Mouse (Mus musculus) liver, postnatal 0 days (tissue): ENCODE measurements at regions not wholly inside any gene's neighbourhood (a gene's known extent, or its start where the extent isn't known, plus 50 kb on each side); places are given as distances from the start of the nearest gene placed in this dataset.

ENCODE experiments used
- ATAC-seq: fragments of 200-750 bp; cut with Nextera tagmentation; 2 replicates; pipeline ENCODE4 v1.8.0; 2017; ENCODE audit warnings: mild to moderate bottlenecking, moderate library complexity
- DNase-seq: peaks from one replicate; pipeline ENCODE4 v3.0.0-alpha.2; 2016
- H3K27ac ChIP-seq: fragments of 300-500 bp; sonication (generic); 2 replicates; pipeline ENCODE4 v1.5.1; 2014; ENCODE audit warnings: antibody characterized with exemption, moderate library complexity, mild to moderate bottlenecking, low read depth
- H3K27me3 ChIP-seq: fragments of 300-500 bp; sonication (generic); 2 replicates; pipeline ENCODE4 v1.6.1; 2014; ENCODE audit warnings: low read length, control low read depth, mixed read lengths; ENCODE audit not compliant: insufficient read depth
- H3K36me3 ChIP-seq: fragments of 300-500 bp; sonication (generic); replicated peaks from 2 replicates; pipeline ENCODE4 v1.6.1; 2014; ENCODE audit warnings: mild to moderate bottlenecking, control low read depth, low read length, moderate library complexity, mixed read lengths; ENCODE audit not compliant: insufficient read depth
- H3K4me1 ChIP-seq: fragments of 300-500 bp; sonication (generic); 2 replicates; pipeline ENCODE4 v1.6.1; 2014; ENCODE audit warnings: antibody characterized with exemption, mild to moderate bottlenecking, control low read depth; ENCODE audit not compliant: insufficient read depth
- H3K4me2 ChIP-seq: fragments of 300-500 bp; sonication (generic); 2 replicates; pipeline ENCODE4 v1.6.1; 2014; ENCODE audit warnings: low read depth, mild to moderate bottlenecking, low read length, moderate library complexity, mixed read lengths
- H3K4me3 ChIP-seq: fragments of 300-500 bp; sonication (generic); 2 replicates; pipeline ENCODE4 v1.5.1; 2014; ENCODE audit warnings: low read depth, low read length
- H3K9ac ChIP-seq: fragments of 300-500 bp; sonication (generic); replicated peaks from 2 replicates; pipeline ENCODE4 v1.6.1; 2014; ENCODE audit warnings: mild to moderate bottlenecking, moderate library complexity
- H3K9me3 ChIP-seq: fragments of 300-500 bp; sonication (generic); 2 replicates; pipeline ENCODE4 v1.6.1; 2016; ENCODE audit warnings: mild to moderate bottlenecking, control low read depth, low read length, mixed read lengths
- CTCF ChIP-seq: sonication (generic); IDR thresholded peaks from 2 replicates; pipeline ENCODE4 v1.5.1; 2016; ENCODE audit warnings: antibody characterized with exemption, low read depth
- EP300 ChIP-seq: IDR thresholded peaks from 2 replicates; pipeline ENCODE4 v1.6.1; 2016; ENCODE audit warnings: antibody characterized with exemption, low read depth, mild to moderate bottlenecking
- whole genome bisulfite sequencing: fragments of 180-500 bp; shearing (Covaris S2); extraction: QIAGEN DNeasy Blood & Tissue Kit; methylation state at CpG from one replicate; pipeline ENCODE4 v1.1.7; 2014; ENCODE audit not compliant: insufficient replicate concordance; 5-methylcytosine and 5-hydroxymethylcytosine counted together

DNA sequence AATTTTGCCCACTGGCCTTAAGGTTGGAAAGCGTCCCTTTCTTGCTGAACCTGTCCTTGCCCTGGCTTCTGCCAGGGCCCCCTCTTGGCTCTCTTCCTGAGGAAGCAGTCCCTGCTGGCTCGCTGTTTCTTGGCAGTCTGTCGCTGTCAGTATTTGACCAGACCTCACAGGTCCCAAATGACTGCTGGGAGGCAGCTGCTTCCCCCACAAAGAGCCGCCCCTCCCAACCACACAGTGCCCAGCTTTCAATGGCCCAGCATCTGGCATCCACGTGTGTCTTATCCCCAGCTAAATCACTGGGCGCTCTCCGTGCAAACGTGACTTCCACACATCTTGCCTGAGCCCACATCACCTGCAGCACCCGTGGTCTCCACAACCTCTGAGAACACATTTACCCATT, 345.3 kb downstream of the Bcor start:
- TF ChIP-seq EP300 (no peak), CTCF (no peak)
- H3K9ac ChIP-seq: no peak overlapping the region
- H3K36me3 ChIP-seq: no peaks in the 10 kb centered on the region
- no peaks in the 10 kb centered on the region for H3K27me3 ChIP-seq
- DNase-seq (no peak), ATAC-seq (no peak)
- no peak overlapping the region for H3K4me2 ChIP-seq
- no peaks in the 10 kb centered on the region for H3K9me3 ChIP-seq
- 41% methylated on average over 9 of the region's 9 CpGs for WGBS
- H3K4me1 ChIP-seq: no peaks in the 10 kb centered on the region
- H3K4me3 ChIP-seq: no peak overlapping the region
- H3K27ac ChIP-seq: no peak overlapping the region

DNA sequence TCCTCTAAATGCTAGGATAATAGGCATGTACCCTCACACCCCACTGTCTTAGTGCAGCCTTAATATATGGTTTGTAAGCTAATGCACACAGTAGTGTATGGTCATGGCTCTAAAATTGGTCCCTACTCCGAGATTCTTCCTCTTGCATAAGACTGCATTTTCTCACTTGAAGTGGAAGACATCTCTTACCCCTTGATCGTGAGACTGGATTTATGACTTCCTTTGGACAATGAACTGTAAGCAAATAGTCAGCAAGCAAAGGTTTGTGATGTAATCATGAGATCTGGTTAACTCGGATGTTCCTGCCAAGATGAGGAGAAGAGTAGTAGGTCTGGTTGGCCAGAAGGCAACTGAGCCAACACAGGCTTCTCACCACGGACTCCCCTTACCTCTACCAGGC, 344.3 kb downstream of the Bcor start:
- 39% methylated on average over 4 of the region's 4 CpGs for WGBS
- Histone ChIP-seq H3K27ac (no peak overlapping the region), H3K4me2 (no peak overlapping the region), H3K36me3 (no peaks in the 10 kb centered on the region), H3K9me3 (no peaks in the 10 kb centered on the region), H3K4me1 (no peaks in the 10 kb centered on the region), H3K4me3 (no peak overlapping the region), H3K27me3 (no peaks in the 10 kb centered on the region), H3K9ac (no peak overlapping the region)
- DNase-seq (no peak), ATAC-seq (no peak)
- TF ChIP-seq CTCF (no peak), EP300 (no peak)

DNA sequence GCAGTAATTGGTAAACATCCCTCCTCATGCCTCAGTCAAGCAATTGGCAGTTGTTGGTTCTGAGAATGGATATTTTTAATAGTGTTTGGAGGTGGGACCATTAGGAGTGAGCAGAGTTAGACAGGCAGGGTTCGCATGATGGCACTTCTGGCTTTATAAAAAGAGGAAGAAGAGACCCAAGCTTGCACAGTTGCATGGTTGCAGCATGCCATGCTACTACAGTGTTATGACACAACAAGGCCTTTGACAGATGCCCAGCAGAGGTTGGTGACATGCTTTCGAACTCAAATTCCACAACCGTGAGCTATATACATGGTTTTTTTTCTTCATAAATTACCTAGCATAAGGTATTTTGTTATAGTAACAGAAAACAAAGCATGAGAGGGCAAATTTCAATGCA, 341.5 kb downstream of the Bcor start:
- Histone ChIP-seq H3K27me3 (no peaks in the 10 kb centered on the region), H3K4me2 (no peak overlapping the region), H3K4me3 (no peak overlapping the region), H3K9ac (no peak overlapping the region), H3K9me3 (no peaks in the 10 kb centered on the region), H3K27ac (no peak overlapping the region), H3K36me3 (no peaks in the 10 kb centered on the region), H3K4me1 (no peaks in the 10 kb centered on the region)
- DNase-seq (no peak), ATAC-seq (no peak)
- WGBS: 75% methylated on average over 3 of the region's 3 CpGs
- TF ChIP-seq CTCF (no peak), EP300 (no peak)

DNA sequence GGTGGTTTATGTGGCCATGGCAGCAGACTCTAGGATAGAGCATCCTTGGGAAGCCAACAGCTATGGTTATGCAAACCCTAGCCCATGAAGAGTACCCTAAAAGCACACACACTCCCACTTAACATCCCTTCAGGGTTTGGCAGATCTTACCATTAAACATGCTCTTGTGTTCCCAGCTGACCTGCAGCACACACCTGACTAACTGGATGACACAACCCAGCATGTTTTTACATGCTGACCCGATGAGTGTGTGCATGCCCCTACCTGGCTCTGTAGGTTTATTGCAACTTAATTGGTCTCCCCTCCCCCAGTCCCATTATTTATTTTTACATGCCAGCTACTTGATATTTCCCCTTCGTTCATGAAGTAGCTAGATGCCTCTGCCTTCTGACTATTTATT, 339.0 kb downstream of the Bcor start:
- Histone ChIP-seq H3K4me3 (no peak overlapping the region), H3K9ac (no peak overlapping the region), H3K9me3 (no peaks in the 10 kb centered on the region), H3K4me1 (no peaks in the 10 kb centered on the region), H3K27ac (no peak overlapping the region), H3K4me2 (no peak overlapping the region), H3K36me3 (no peaks in the 10 kb centered on the region), H3K27me3 (no peaks in the 10 kb centered on the region)
- 64% methylated on average over 2 of the region's 2 CpGs for WGBS
- no peak for DNase-seq
- TF ChIP-seq CTCF: no peak
- no peak for TF ChIP-seq EP300
- ATAC-seq: no peak

DNA sequence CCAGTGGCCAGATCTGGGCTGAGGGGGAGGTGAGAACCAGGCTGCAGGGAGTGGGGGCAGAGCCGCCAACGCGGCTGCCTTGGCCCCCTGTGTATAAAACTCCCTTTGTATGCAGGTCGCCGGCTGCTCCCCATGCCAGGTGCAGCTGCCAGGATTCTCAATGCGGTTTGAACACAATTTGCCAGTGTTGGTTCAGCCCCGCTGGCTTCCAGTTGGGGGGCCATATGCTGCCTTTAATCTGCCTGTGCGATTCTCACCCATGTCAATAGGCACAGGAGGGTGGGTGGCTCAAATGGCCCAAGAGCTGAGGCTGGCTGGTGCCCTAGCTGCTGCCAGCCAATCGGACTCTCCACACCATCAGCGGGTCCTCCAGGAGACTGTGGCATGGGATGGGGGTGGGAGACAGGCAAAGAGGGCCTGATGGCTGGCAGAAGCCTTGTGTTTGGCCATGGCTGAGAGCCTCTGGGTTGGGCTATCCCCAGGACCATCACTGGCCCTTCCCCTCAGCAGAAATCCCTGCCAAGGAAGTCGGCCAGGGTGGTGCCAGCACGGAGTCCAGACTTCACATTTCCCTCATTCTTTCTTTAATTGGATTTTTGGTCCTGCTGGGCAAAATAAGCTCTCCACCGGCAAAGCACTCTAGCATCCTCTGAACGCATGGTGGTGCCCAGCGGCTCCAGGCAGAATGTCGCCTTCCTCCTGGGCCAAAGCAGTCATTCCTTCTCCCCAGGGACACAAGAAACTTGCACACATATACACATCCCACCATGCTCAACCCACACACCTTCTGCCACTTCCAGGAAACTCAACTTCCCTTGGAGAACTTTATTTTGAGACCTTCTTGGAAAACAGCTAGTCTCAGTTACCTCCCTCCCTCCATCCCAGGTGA, 338.0 kb downstream of the Bcor start:
- Histone ChIP-seq H3K4me1 (no peaks in the 10 kb centered on the region), H3K9me3 (no peaks in the 10 kb centered on the region), H3K4me3 (no peak overlapping the region), H3K27me3 (no peaks in the 10 kb centered on the region), H3K4me2 (no peak overlapping the region), H3K27ac (no peak overlapping the region), H3K36me3 (no peaks in the 10 kb centered on the region), H3K9ac (no peak overlapping the region)
- ATAC-seq: no peak
- DNase-seq: no peak
- TF ChIP-seq EP300: no peak
- no peak for TF ChIP-seq CTCF
- WGBS: 78% methylated on average over 16 of the region's 16 CpGs

DNA sequence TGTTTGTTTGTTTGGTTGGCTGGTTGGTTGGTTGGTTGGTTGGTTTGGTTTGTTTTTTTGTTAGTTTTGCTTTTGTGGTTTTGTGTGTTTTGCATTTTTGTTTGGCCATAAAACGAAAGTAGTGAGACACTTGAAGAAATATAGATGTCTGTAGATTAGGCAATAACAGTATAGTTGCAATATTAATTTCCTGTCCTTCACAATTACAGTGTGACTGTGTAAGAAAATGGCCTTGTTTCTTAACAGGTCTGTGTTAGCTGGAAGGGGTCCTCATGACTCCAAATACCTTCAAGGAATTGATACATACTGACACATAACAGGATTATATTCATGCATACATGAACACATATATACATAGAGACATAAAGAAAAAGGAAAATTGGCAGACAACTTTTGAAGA, 334.2 kb downstream of the Bcor start:
- Histone ChIP-seq H3K27me3 (no peaks in the 10 kb centered on the region), H3K9me3 (no peaks in the 10 kb centered on the region), H3K9ac (no peak overlapping the region), H3K27ac (no peak overlapping the region), H3K4me1 (no peaks in the 10 kb centered on the region), H3K4me3 (no peak overlapping the region), H3K36me3 (no peaks in the 10 kb centered on the region), H3K4me2 (no peak overlapping the region)
- no peak for DNase-seq
- WGBS: 63% methylated on average over 1 of the region's 1 CpGs
- TF ChIP-seq EP300: no peak
- no peak for TF ChIP-seq CTCF
- no peak for ATAC-seq
